Mouse (Mus musculus) cerebellum, adult 9-11 months (tissue): Measurements from ENCODE around the gene Kcnh1.
A peak's percentile ranks its signal among the peaks of the same experiment; 100 is the strongest.

Source experiments
- DNase-seq: peaks from one replicate; pipeline ENCODE4 v3.0.0; 2022

Kcnh1 gene

GRCm38 (mm10) chr1:192331207-192331606, 140.6 kb downstream of the Kcnh1 start:
- no peak for DNase-seq

GRCm38 (mm10) chr1:192336029-192336428, 145.5 kb downstream of the Kcnh1 start:
- DNase-seq = no peak

- peak; percentile 80 for DNase-seq
Observed at GRCm38 (mm10) chr1:192339361-192340077, 148.9 kb downstream of the Kcnh1 start.

- DNase-seq = no peak
Observed at GRCm38 (mm10) chr1:192341774-192342173, 151.2 kb downstream of the Kcnh1 start.

GRCm38 (mm10) chr1:192343996-192344395, 153.4 kb downstream of the Kcnh1 start:
- DNase-seq = no peak

GRCm38 (mm10) chr1:192347327-192347726, 156.8 kb downstream of the Kcnh1 start:
- peak; percentile 61 for DNase-seq

- peak; percentile 83 for DNase-seq
Observed at GRCm38 (mm10) chr1:192356231-192356630, 165.7 kb downstream of the Kcnh1 start.

- no peak for DNase-seq
Observed at GRCm38 (mm10) chr1:192359212-192359611, 168.6 kb downstream of the Kcnh1 start.

- DNase-seq = no peak
Observed at GRCm38 (mm10) chr1:192368336-192368735, 177.8 kb downstream of the Kcnh1 start.

GRCm38 (mm10) chr1:192371943-192372614, 181.5 kb downstream of the Kcnh1 start:
- DNase-seq = no peak

GRCm38 (mm10) chr1:192378546-192379075, 188.0 kb downstream of the Kcnh1 start:
- no peak for DNase-seq

- DNase-seq = peak; percentile 93
Observed at GRCm38 (mm10) chr1:192380596-192381041, 190.0 kb downstream of the Kcnh1 start.

GRCm38 (mm10) chr1:192387624-192388023, 197.1 kb downstream of the Kcnh1 start:
- DNase-seq = peak; percentile 95

GRCm38 (mm10) chr1:192391041-192391440, 200.5 kb downstream of the Kcnh1 start:
- DNase-seq = no peak

GRCm38 (mm10) chr1:192392232-192392631, 201.7 kb downstream of the Kcnh1 start:
- no peak for DNase-seq

GRCm38 (mm10) chr1:192399667-192400490, 209.3 kb downstream of the Kcnh1 start:
- no peak for DNase-seq

- peak; percentile 75 for DNase-seq
Observed at GRCm38 (mm10) chr1:192400991-192401390, 210.4 kb downstream of the Kcnh1 start.

- no peak for DNase-seq
Observed at GRCm38 (mm10) chr1:192402911-192403704, 212.5 kb downstream of the Kcnh1 start.

- no peak for DNase-seq
Observed at GRCm38 (mm10) chr1:192405136-192405535, 214.6 kb downstream of the Kcnh1 start.

GRCm38 (mm10) chr1:192406589-192406988, 216.0 kb downstream of the Kcnh1 start:
- peak; percentile 58 for DNase-seq

- DNase-seq = peak; percentile 77
Observed at GRCm38 (mm10) chr1:192415813-192416212, 225.2 kb downstream of the Kcnh1 start.

- peak; percentile 72 for DNase-seq
Observed at GRCm38 (mm10) chr1:192416241-192416821, 225.8 kb downstream of the Kcnh1 start.
